Mouse (Mus musculus) heart, postnatal 25 days (tissue): Measurements from ENCODE around the gene Olfr320. TPM values are rescaled to one million over a fixed set of nuclear protein-coding genes. Genes with fewer than 3 reads are reported as not detected.
"Not testable (repeated sequence)": the region's sequence is repeated elsewhere in the genome, so short reads cannot be mapped to it uniquely, and the experiment has no call there.

Experiments
- DNase-seq: peaks from one replicate; pipeline ENCODE4 v3.0.0; 2022; ENCODE audit warnings: low spot score
- intact Hi-C: fragments of 180-260 bp; cut with DNase I; formaldehyde crosslinking; loops from one replicate; pipeline ENCODE4 v1.15.1; 2025
- total RNA-seq, 2 experiments: library from RNA; stranded (reverse); gene quantifications; 2 replicates each; pipeline ENCODE4 v1.2.3; 2021

The Olfr320 gene
- not detected for total RNA-seq

- no peak for DNase-seq
- intact Hi-C loops: no loop called here
Observed at GRCm38 (mm10) chr11:58680799-58681198, at the start of gene Olfr320. Olfr320 (plus strand) TSS chr11:58681099.

GRCm38 (mm10) chr11:58634878-58635277 is 46.0 kb upstream of the Olfr320 start:
- intact Hi-C loops: loop anchor here (5.0 kb wide), 2 partner anchors 133 to 398 kb away; partner anchors contain the start of gene Olfr331

GRCm38 (mm10) chr11:58636376-58636977 is 44.4 kb upstream of the Olfr320 start:
- DNase-seq: no peak
- intact Hi-C loops: loop anchor here (1.0 to 5.0 kb wide), 3 partner anchors 134 to 399 kb away; partner anchors contain the start of gene Olfr331

More at GRCm38 (mm10) chr11:58634878-58635277, 46.0 kb upstream of the Olfr320 start:
- no peak for DNase-seq

GRCm38 (mm10) chr11:58638176-58638701 is 42.7 kb upstream of the Olfr320 start:
- DNase-seq: no peak
- intact Hi-C loops: loop anchor here (5.0 kb wide), 2 partner anchors 136 to 401 kb away; partner anchors contain the start of gene Olfr331

GRCm38 (mm10) chr11:58640272-58640867 is 40.5 kb upstream of the Olfr320 start, which contains the start of gene Trim58:
Trim58 (plus strand) TSS chr11:58640465.
- DNase-seq: no peak
- intact Hi-C loops: no loop called here

- intact Hi-C loops: no loop called here
- DNase-seq: no peak
Observed at GRCm38 (mm10) chr11:58641057-58641456, 39.8 kb upstream of the Olfr320 start.

- DNase-seq: no peak
- intact Hi-C loops: no loop called here
Observed at GRCm38 (mm10) chr11:58641638-58642358, 39.1 kb upstream of the Olfr320 start.

- DNase-seq: no peak
Observed at GRCm38 (mm10) chr11:58643350-58643749, 37.5 kb upstream of the Olfr320 start.

GRCm38 (mm10) chr11:58655151-58655550 is 25.7 kb upstream of the Olfr320 start:
- intact Hi-C loops: no loop called here
- no peak for DNase-seq

More at GRCm38 (mm10) chr11:58643350-58643749, 37.5 kb upstream of the Olfr320 start:
- intact Hi-C loops: no loop called here

GRCm38 (mm10) chr11:58658596-58658995 is 22.3 kb upstream of the Olfr320 start, which contains the start of gene Olfr322:
Olfr322 (plus strand) TSS chr11:58658782.
- intact Hi-C loops: no loop called here
- DNase-seq: no peak

GRCm38 (mm10) chr11:58669252-58669651 is 11.6 kb upstream of the Olfr320 start:
- intact Hi-C loops: no loop called here
- no peak for DNase-seq

- intact Hi-C loops: no loop called here
- no peak for DNase-seq
Observed at GRCm38 (mm10) chr11:58671825-58672224, 9.1 kb upstream of the Olfr320 start.

GRCm38 (mm10) chr11:58698862-58699261 is 18.0 kb downstream of the Olfr320 start, which contains the start of gene Olfr319:
Olfr319 (plus strand) TSS chr11:58699162.
- intact Hi-C loops: no loop called here
- no peak for DNase-seq

GRCm38 (mm10) chr11:58709086-58709485 is 28.2 kb downstream of the Olfr320 start:
- intact Hi-C loops: no loop called here
- DNase-seq: no peak

- DNase-seq, intact Hi-C loops: not testable (repeated sequence)
Observed at GRCm38 (mm10) chr11:58717723-58718122, 36.8 kb downstream of the Olfr320 start.

GRCm38 (mm10) chr11:58719701-58720100 is 38.8 kb downstream of the Olfr320 start:
- DNase-seq: no peak
- intact Hi-C loops: no loop called here

GRCm38 (mm10) chr11:58723914-58724313 is 43.0 kb downstream of the Olfr320 start, which contains the start of gene Olfr318:
Olfr318 (minus strand) TSS chr11:58724014.
- intact Hi-C loops: no loop called here
- DNase-seq: no peak

- DNase-seq, intact Hi-C loops: not testable (repeated sequence)
Observed at GRCm38 (mm10) chr11:58727896-58728650, 47.2 kb downstream of the Olfr320 start.

- DNase-seq: no peak
Observed at GRCm38 (mm10) chr11:58733372-58733771, 52.5 kb downstream of the Olfr320 start.

More at GRCm38 (mm10) chr11:58733372-58733771, 52.5 kb downstream of the Olfr320 start:
- intact Hi-C loops: no loop called here
